Mouse (Mus musculus): ENCODE measurements at regions not wholly inside any gene's neighbourhood (a gene's known extent, or its start where the extent isn't known, plus 50 kb on each side); places are given as distances from the start of the nearest gene placed in this dataset.
A peak's percentile ranks its signal among the peaks of the same experiment; 100 is the strongest.

- H3K9me3 ChIP-seq (ENCODE audit: low read length): no peaks in the 10 kb centered on the region
- H3K4me2 ChIP-seq (replicated peaks; ENCODE audit: low read depth, low read length): no peak overlapping the region
- H3K27ac ChIP-seq (ENCODE audit: low read length): no peak overlapping the region
- no peak overlapping the region for H3K4me3 ChIP-seq (ENCODE audit: low read length)
- no peaks in the 10 kb centered on the region for H3K36me3 ChIP-seq (ENCODE audit: insufficient read depth, low read length)
- no peak overlapping the region for H3K9ac ChIP-seq (replicated peaks; ENCODE audit: low read length)
- WGBS: 79% methylated on average over 4 of the region's 4 CpGs
- no peak for ATAC-seq (ENCODE audit: low FRiP score, low TSS enrichment)
- H3K27me3 ChIP-seq (ENCODE audit: insufficient read depth, low read length): no peaks in the 10 kb centered on the region
- no peaks in the 10 kb centered on the region for H3K4me1 ChIP-seq (ENCODE audit: insufficient read depth, low read length)
These were observed 311.2 kb downstream of the Kcnj2 start for GRCm38 (mm10) chr11:111377165-111377564.

- H3K4me1 ChIP-seq (ENCODE audit: insufficient read depth, low read length): no peaks in the 10 kb centered on the region
- no peaks in the 10 kb centered on the region for H3K27me3 ChIP-seq (ENCODE audit: insufficient read depth, low read length)
- no peaks in the 10 kb centered on the region for H3K9me3 ChIP-seq (ENCODE audit: low read length)
- no peak for ATAC-seq (ENCODE audit: low FRiP score, low TSS enrichment)
- no peak overlapping the region for H3K4me3 ChIP-seq (ENCODE audit: low read length)
- 65% methylated on average over 3 of the region's 3 CpGs for WGBS
- no peak overlapping the region for H3K9ac ChIP-seq (replicated peaks; ENCODE audit: low read length)
- H3K4me2 ChIP-seq (replicated peaks; ENCODE audit: low read depth, low read length): no peak overlapping the region
- no peaks in the 10 kb centered on the region for H3K36me3 ChIP-seq (ENCODE audit: insufficient read depth, low read length)
- no peak overlapping the region for H3K27ac ChIP-seq (ENCODE audit: low read length)
These were observed 313.9 kb downstream of the Kcnj2 start for GRCm38 (mm10) chr11:111379842-111380241.

GRCm38 (mm10) chr11:111398706-111399105 is 332.7 kb downstream of the Kcnj2 start:
- 91% methylated on average over 1 of the region's 1 CpGs for WGBS
- no peak overlapping the region for H3K9ac ChIP-seq (replicated peaks; ENCODE audit: low read length)
- H3K4me2 ChIP-seq (replicated peaks; ENCODE audit: low read depth, low read length): no peak overlapping the region
- ATAC-seq (ENCODE audit: low FRiP score, low TSS enrichment): no peak
- no peaks in the 10 kb centered on the region for H3K9me3 ChIP-seq (ENCODE audit: low read length)
- no peaks in the 10 kb centered on the region for H3K27me3 ChIP-seq (ENCODE audit: insufficient read depth, low read length)
- no peaks in the 10 kb centered on the region for H3K4me1 ChIP-seq (ENCODE audit: insufficient read depth, low read length)
- H3K27ac ChIP-seq (ENCODE audit: low read length): no peak overlapping the region
- H3K36me3 ChIP-seq (ENCODE audit: insufficient read depth, low read length): no peaks in the 10 kb centered on the region
- H3K4me3 ChIP-seq (ENCODE audit: low read length): no peak overlapping the region

- Histone ChIP-seq H3K27ac (ENCODE audit: low read length) (no peak overlapping the region), H3K4me3 (ENCODE audit: low read length) (no peak overlapping the region), H3K9me3 (ENCODE audit: low read length) (no peaks in the 10 kb centered on the region), H3K4me2 (replicated peaks; ENCODE audit: low read depth, low read length) (no peak overlapping the region), H3K36me3 (ENCODE audit: insufficient read depth, low read length) (no peaks in the 10 kb centered on the region), H3K27me3 (ENCODE audit: insufficient read depth, low read length) (no peaks in the 10 kb centered on the region), H3K9ac (replicated peaks; ENCODE audit: low read length) (no peak overlapping the region), H3K4me1 (ENCODE audit: insufficient read depth, low read length) (no peaks in the 10 kb centered on the region)
- ATAC-seq (ENCODE audit: low FRiP score, low TSS enrichment): no peak
- 94% methylated on average over 2 of the region's 2 CpGs for WGBS
These were observed 343.3 kb downstream of the Kcnj2 start for GRCm38 (mm10) chr11:111409266-111409665.

GRCm38 (mm10) chr11:111424871-111425270 is 358.9 kb downstream of the Kcnj2 start:
- no peak for ATAC-seq (ENCODE audit: low FRiP score, low TSS enrichment)
- H3K4me1 ChIP-seq (ENCODE audit: insufficient read depth, low read length): no peaks in the 10 kb centered on the region
- no peak overlapping the region for H3K9ac ChIP-seq (replicated peaks; ENCODE audit: low read length)
- 44% methylated on average over 4 of the region's 4 CpGs for WGBS
- H3K27ac ChIP-seq (ENCODE audit: low read length): no peak overlapping the region
- H3K27me3 ChIP-seq (ENCODE audit: insufficient read depth, low read length): no peaks in the 10 kb centered on the region
- no peaks in the 10 kb centered on the region for H3K9me3 ChIP-seq (ENCODE audit: low read length)
- no peak overlapping the region for H3K4me3 ChIP-seq (ENCODE audit: low read length)
- H3K4me2 ChIP-seq (replicated peaks; ENCODE audit: low read depth, low read length): no peak overlapping the region
- H3K36me3 ChIP-seq (ENCODE audit: insufficient read depth, low read length): no peaks in the 10 kb centered on the region

GRCm38 (mm10) chr11:111426715-111427114 is 360.8 kb downstream of the Kcnj2 start:
- Histone ChIP-seq H3K4me1 (ENCODE audit: insufficient read depth, low read length) (no peaks in the 10 kb centered on the region), H3K4me2 (replicated peaks; ENCODE audit: low read depth, low read length) (no peak overlapping the region), H3K9me3 (ENCODE audit: low read length) (no peaks in the 10 kb centered on the region), H3K9ac (replicated peaks; ENCODE audit: low read length) (no peak overlapping the region), H3K27me3 (ENCODE audit: insufficient read depth, low read length) (no peaks in the 10 kb centered on the region), H3K4me3 (ENCODE audit: low read length) (no peak overlapping the region), H3K36me3 (ENCODE audit: insufficient read depth, low read length) (no peaks in the 10 kb centered on the region), H3K27ac (ENCODE audit: low read length) (no peak overlapping the region)
- WGBS: 58% methylated on average over 4 of the region's 4 CpGs
- ATAC-seq (ENCODE audit: low FRiP score, low TSS enrichment): no peak

- H3K4me3 ChIP-seq (ENCODE audit: low read length): no peak overlapping the region
- no peaks in the 10 kb centered on the region for H3K9me3 ChIP-seq (ENCODE audit: low read length)
- no peak overlapping the region for H3K9ac ChIP-seq (replicated peaks; ENCODE audit: low read length)
- no peak overlapping the region for H3K27ac ChIP-seq (ENCODE audit: low read length)
- no peaks in the 10 kb centered on the region for H3K4me1 ChIP-seq (ENCODE audit: insufficient read depth, low read length)
- no peak for ATAC-seq (ENCODE audit: low FRiP score, low TSS enrichment)
- H3K4me2 ChIP-seq (replicated peaks; ENCODE audit: low read depth, low read length): no peak overlapping the region
- no peaks in the 10 kb centered on the region for H3K36me3 ChIP-seq (ENCODE audit: insufficient read depth, low read length)
- H3K27me3 ChIP-seq (ENCODE audit: insufficient read depth, low read length): no peaks in the 10 kb centered on the region
These were observed 376.3 kb downstream of the Kcnj2 start for GRCm38 (mm10) chr11:111442257-111442656.

- H3K9ac ChIP-seq (replicated peaks; ENCODE audit: low read length): no peak overlapping the region
- H3K4me3 ChIP-seq (ENCODE audit: low read length): no peak overlapping the region
- WGBS: 80% methylated on average over 1 of the region's 1 CpGs
- no peaks in the 10 kb centered on the region for H3K4me1 ChIP-seq (ENCODE audit: insufficient read depth, low read length)
- H3K9me3 ChIP-seq (ENCODE audit: low read length): no peaks in the 10 kb centered on the region
- no peaks in the 10 kb centered on the region for H3K36me3 ChIP-seq (ENCODE audit: insufficient read depth, low read length)
- ATAC-seq (ENCODE audit: low FRiP score, low TSS enrichment): no peak
- no peak overlapping the region for H3K4me2 ChIP-seq (replicated peaks; ENCODE audit: low read depth, low read length)
- no peaks in the 10 kb centered on the region for H3K27me3 ChIP-seq (ENCODE audit: insufficient read depth, low read length)
- H3K27ac ChIP-seq (ENCODE audit: low read length): no peak overlapping the region
These were observed 377.4 kb downstream of the Kcnj2 start for GRCm38 (mm10) chr11:111443381-111443780.

- no peaks in the 10 kb centered on the region for H3K4me1 ChIP-seq (ENCODE audit: insufficient read depth, low read length)
- no peak overlapping the region for H3K27ac ChIP-seq (ENCODE audit: low read length)
- H3K27me3 ChIP-seq (ENCODE audit: insufficient read depth, low read length): no peaks in the 10 kb centered on the region
- no peaks in the 10 kb centered on the region for H3K36me3 ChIP-seq (ENCODE audit: insufficient read depth, low read length)
- no peak overlapping the region for H3K4me3 ChIP-seq (ENCODE audit: low read length)
- WGBS: 71% methylated on average over 4 of the region's 4 CpGs
- no peak overlapping the region for H3K9ac ChIP-seq (replicated peaks; ENCODE audit: low read length)
- no peaks in the 10 kb centered on the region for H3K9me3 ChIP-seq (ENCODE audit: low read length)
- no peak for ATAC-seq (ENCODE audit: low FRiP score, low TSS enrichment)
- H3K4me2 ChIP-seq (replicated peaks; ENCODE audit: low read depth, low read length): no peak overlapping the region
These were observed 378.8 kb downstream of the Kcnj2 start for GRCm38 (mm10) chr11:111444791-111445190.

- Histone ChIP-seq H3K4me3 (ENCODE audit: low read length) (no peak overlapping the region), H3K9ac (replicated peaks; ENCODE audit: low read length) (no peak overlapping the region), H3K27me3 (ENCODE audit: insufficient read depth, low read length) (no peaks in the 10 kb centered on the region), H3K4me2 (replicated peaks; ENCODE audit: low read depth, low read length) (no peak overlapping the region), H3K36me3 (ENCODE audit: insufficient read depth, low read length) (no peaks in the 10 kb centered on the region), H3K4me1 (ENCODE audit: insufficient read depth, low read length) (no peaks in the 10 kb centered on the region), H3K27ac (ENCODE audit: low read length) (no peak overlapping the region), H3K9me3 (ENCODE audit: low read length) (no peaks in the 10 kb centered on the region)
- 10% methylated on average over 4 of the region's 4 CpGs for WGBS
- ATAC-seq (ENCODE audit: low FRiP score, low TSS enrichment): peak; percentile 63; the same call in 1 of the 2 replicates
These were observed 379.8 kb downstream of the Kcnj2 start for GRCm38 (mm10) chr11:111445764-111446163.
